Mouse (Mus musculus) stomach, embryonic 14.5 days (tissue): ENCODE measurements around the gene Sufu. TPM values are rescaled to one million over a fixed set of nuclear protein-coding genes. Genes with fewer than 3 reads are reported as not detected.

Experiments used
- ATAC-seq: fragments of 200-750 bp; cut with Nextera tagmentation; 2 replicates; pipeline ENCODE4 v1.8.0; 2017; ENCODE audit warnings: low read depth, moderate TSS enrichment; ENCODE audit not compliant: insufficient number of reproducible peaks, insufficient read depth, low FRiP score
- H3K27ac ChIP-seq: fragments of 300-500 bp; sonication (generic); 2 replicates; pipeline ENCODE4 v1.5.1; 2014; ENCODE audit warnings: mild to moderate bottlenecking, low read length, moderate library complexity, mixed read lengths
- H3K27me3 ChIP-seq: fragments of 300-500 bp; sonication (generic); 2 replicates; pipeline ENCODE4 v1.6.1; 2014; ENCODE audit warnings: low read length, control low read depth, mixed read lengths; ENCODE audit not compliant: control insufficient read depth, insufficient read depth
- H3K36me3 ChIP-seq: fragments of 300-500 bp; sonication (generic); 2 replicates; pipeline ENCODE4 v1.6.1; 2014; ENCODE audit warnings: mild to moderate bottlenecking, control low read depth, low read length, moderate library complexity, mixed read lengths; ENCODE audit not compliant: control insufficient read depth, insufficient read depth
- H3K4me1 ChIP-seq: fragments of 300-500 bp; sonication (generic); 2 replicates; pipeline ENCODE4 v1.6.1; 2014; ENCODE audit warnings: low read length, control low read depth, mixed read lengths; ENCODE audit not compliant: control insufficient read depth, insufficient read depth
- H3K4me2 ChIP-seq: fragments of 300-500 bp; sonication (generic); replicated peaks from 2 replicates; pipeline ENCODE4 v1.6.1; 2014; ENCODE audit warnings: low read depth, low read length, control low read depth
- H3K4me3 ChIP-seq: fragments of 300-500 bp; sonication (generic); 2 replicates; pipeline ENCODE4 v1.5.1; 2014; ENCODE audit warnings: low read depth, low read length, control low read depth
- H3K9ac ChIP-seq: fragments of 300-500 bp; sonication (generic); replicated peaks from 2 replicates; pipeline ENCODE4 v1.6.1; 2014; ENCODE audit warnings: low read depth, mild to moderate bottlenecking, control low read depth, low read length, moderate library complexity, mixed read lengths
- H3K9me3 ChIP-seq: fragments of 300-500 bp; sonication (generic); 2 replicates; pipeline ENCODE4 v1.6.1; 2016; ENCODE audit warnings: low read depth, low read length, control low read depth; ENCODE audit not compliant: control insufficient read depth
- WGBS: fragments of 180-500 bp; shearing (Covaris S2); extraction: QIAGEN DNeasy Blood & Tissue Kit; methylation state at CpG from one replicate; pipeline ENCODE4 v1.1.7; 2014; 5-methylcytosine and 5-hydroxymethylcytosine counted together
- polyA plus RNA-seq: library from polyadenylated mRNA; unstranded; fragments of >200 nt; fragmentation: Nextera tagmentation; extraction: Ambion mirVana; gene quantifications from 2 replicates; pipeline ENCODE4 v1.2.1, GENCODE M21; 2014

Sufu gene
- polyA plus RNA-seq, 1 experiment from 2014 or later = 35.4 TPM

GRCm38 (mm10) chr19:46530449-46530990 lies 133.8 kb downstream of the Sufu start:
- Histone ChIP-seq H3K4me3 (no peak overlapping the region), H3K36me3 (no peaks in the 10 kb centered on the region), H3K4me1 (peaks cover 64% of the 10 kb centered on the region), H3K27me3 (no peaks in the 10 kb centered on the region), H3K27ac (peak overlapping the region; percentile 87), H3K4me2 (no peak overlapping the region), H3K9me3 (no peaks in the 10 kb centered on the region), H3K9ac (no peak overlapping the region; the same call in 1 of the 2 replicates)
- WGBS = 16% methylated on average over 8 of the region's 8 CpGs
- no peak for ATAC-seq

- Histone ChIP-seq H3K9ac (no peak overlapping the region; the same call in 1 of the 2 replicates), H3K9me3 (no peaks in the 10 kb centered on the region), H3K4me2 (no peak overlapping the region; the same call in 1 of the 2 replicates), H3K4me3 (no peak overlapping the region), H3K27me3 (no peaks in the 10 kb centered on the region), H3K27ac (peak overlapping the region; percentile 87), H3K36me3 (no peaks in the 10 kb centered on the region), H3K4me1 (peaks cover 62% of the 10 kb centered on the region)
- ATAC-seq = no peak
- 10% methylated on average over 16 of the region's 16 CpGs for WGBS
Measured at GRCm38 (mm10) chr19:46531071-46532030, 134.7 kb downstream of the Sufu start.

GRCm38 (mm10) chr19:46532031-46532688 lies 135.5 kb downstream of the Sufu start:
- no peak overlapping the region for H3K9ac ChIP-seq
- ATAC-seq = peak; percentile 19; the same call in 1 of the 2 replicates
- WGBS = 18% methylated on average over 10 of the region's 10 CpGs

GRCm38 (mm10) chr19:46533066-46533465 lies 136.4 kb downstream of the Sufu start:
- H3K36me3 ChIP-seq = no peaks in the 10 kb centered on the region
- H3K9ac ChIP-seq = no peak overlapping the region
- ATAC-seq = 0 out of 2 replicates have a peak, but pooled peaks have one; percentile 24
- peak overlapping the region; percentile 87; the same call in 1 of the 2 replicates for H3K27ac ChIP-seq
- H3K4me2 ChIP-seq = no peak overlapping the region
- H3K27me3 ChIP-seq = no peaks in the 10 kb centered on the region
- H3K4me1 ChIP-seq = peaks cover 62% of the 10 kb centered on the region
- no peak overlapping the region for H3K4me3 ChIP-seq
- WGBS = 40% methylated on average over 4 of the region's 4 CpGs
- H3K9me3 ChIP-seq = no peaks in the 10 kb centered on the region

More at GRCm38 (mm10) chr19:46532031-46532688, 135.5 kb downstream of the Sufu start:
- H3K27me3 ChIP-seq = no peaks in the 10 kb centered on the region
- H3K9me3 ChIP-seq = no peaks in the 10 kb centered on the region
- H3K4me2 ChIP-seq = no peak overlapping the region
- H3K27ac ChIP-seq = peak overlapping the region; percentile 87
- H3K36me3 ChIP-seq = no peaks in the 10 kb centered on the region
- no peak overlapping the region for H3K4me3 ChIP-seq
- H3K4me1 ChIP-seq = peaks cover 62% of the 10 kb centered on the region

GRCm38 (mm10) chr19:46533525-46533924 lies 136.8 kb downstream of the Sufu start:
- Histone ChIP-seq H3K4me2 (no peak overlapping the region), H3K4me1 (peaks cover 58% of the 10 kb centered on the region), H3K36me3 (no peaks in the 10 kb centered on the region), H3K9me3 (no peaks in the 10 kb centered on the region), H3K4me3 (no peak overlapping the region), H3K27me3 (no peaks in the 10 kb centered on the region), H3K9ac (no peak overlapping the region), H3K27ac (peak overlapping the region; percentile 87; the same call in 1 of the 2 replicates)
- ATAC-seq = no peak
- WGBS = 54% methylated on average over 5 of the region's 5 CpGs

GRCm38 (mm10) chr19:46534542-46535098 lies 137.9 kb downstream of the Sufu start:
- peaks cover 47% of the 10 kb centered on the region for H3K4me1 ChIP-seq
- no peaks in the 10 kb centered on the region for H3K36me3 ChIP-seq
- no peak overlapping the region for H3K4me3 ChIP-seq
- no peaks in the 10 kb centered on the region for H3K9me3 ChIP-seq
- no peaks in the 10 kb centered on the region for H3K27me3 ChIP-seq
- 40% methylated on average over 6 of the region's 6 CpGs for WGBS
- H3K4me2 ChIP-seq = no peak overlapping the region
- no peak for ATAC-seq
- H3K9ac ChIP-seq = no peak overlapping the region
- H3K27ac ChIP-seq = peak overlapping the region; percentile 39; the same call in 1 of the 2 replicates

GRCm38 (mm10) chr19:46537357-46537756 lies 140.7 kb downstream of the Sufu start:
- Histone ChIP-seq H3K4me3 (no peak overlapping the region), H3K4me2 (no peak overlapping the region), H3K9me3 (no peaks in the 10 kb centered on the region), H3K27ac (no peak overlapping the region), H3K27me3 (no peaks in the 10 kb centered on the region), H3K4me1 (peaks cover 20% of the 10 kb centered on the region), H3K9ac (no peak overlapping the region), H3K36me3 (no peaks in the 10 kb centered on the region)
- no peak for ATAC-seq
- WGBS = 92% methylated on average over 9 of the region's 9 CpGs

GRCm38 (mm10) chr19:46538213-46538612 lies 141.5 kb downstream of the Sufu start:
- 84% methylated on average over 6 of the region's 6 CpGs for WGBS
- H3K36me3 ChIP-seq = no peaks in the 10 kb centered on the region; the same call in 1 of the 2 replicates
- H3K4me1 ChIP-seq = peaks cover 12% of the 10 kb centered on the region; the same call in 1 of the 2 replicates
- no peak overlapping the region for H3K4me2 ChIP-seq
- no peaks in the 10 kb centered on the region for H3K9me3 ChIP-seq
- peak; percentile 61; the same call in 1 of the 2 replicates for ATAC-seq
- H3K9ac ChIP-seq = no peak overlapping the region
- H3K27me3 ChIP-seq = no peaks in the 10 kb centered on the region
- H3K4me3 ChIP-seq = no peak overlapping the region
- H3K27ac ChIP-seq = no peak overlapping the region
